Mouse (Mus musculus): ENCODE results near the gene Il1rap. TPM values are rescaled to one million over a fixed set of nuclear protein-coding genes. Genes with fewer than 3 reads are reported as not detected.

Gene Il1rap
- polyA plus RNA-seq, 1 experiment from 2014 or later: 8.1 TPM

- WGBS: 77% methylated on average over 6 of the region's 6 CpGs
- no peak overlapping the region for H3K4me2 ChIP-seq (replicated peaks)
- no peaks in the 10 kb centered on the region for H3K27me3 ChIP-seq (replicated peaks)
- H3K36me3 ChIP-seq: no peaks in the 10 kb centered on the region
- no peaks in the 10 kb centered on the region for H3K9me3 ChIP-seq
- H3K4me1 ChIP-seq: no peaks in the 10 kb centered on the region
- H3K4me3 ChIP-seq: no peak overlapping the region
- H3K27ac ChIP-seq: no peak overlapping the region
- ATAC-seq (ENCODE audit: low FRiP score, low read depth): no peak
- no peak overlapping the region for H3K9ac ChIP-seq
Measured at GRCm38 (mm10) chr16:26705658-26706371, 124.3 kb downstream of the Il1rap start.

GRCm38 (mm10) chr16:26706503-26706902 is 125.0 kb downstream of the Il1rap start:
- H3K27ac ChIP-seq: no peak overlapping the region
- 80% methylated on average over 2 of the region's 2 CpGs for WGBS
- H3K27me3 ChIP-seq (replicated peaks): no peaks in the 10 kb centered on the region
- no peaks in the 10 kb centered on the region for H3K9me3 ChIP-seq
- H3K4me1 ChIP-seq: no peaks in the 10 kb centered on the region
- no peak overlapping the region for H3K9ac ChIP-seq
- no peaks in the 10 kb centered on the region for H3K36me3 ChIP-seq
- no peak overlapping the region for H3K4me2 ChIP-seq (replicated peaks)
- H3K4me3 ChIP-seq: no peak overlapping the region
- no peak for ATAC-seq (ENCODE audit: low FRiP score, low read depth)

- H3K4me1 ChIP-seq: no peaks in the 10 kb centered on the region
- H3K9me3 ChIP-seq: no peaks in the 10 kb centered on the region
- no peak overlapping the region for H3K27ac ChIP-seq
- no peak overlapping the region for H3K4me2 ChIP-seq (replicated peaks)
- WGBS: 84% methylated on average over 3 of the region's 3 CpGs
- H3K4me3 ChIP-seq: no peak overlapping the region
- no peaks in the 10 kb centered on the region for H3K36me3 ChIP-seq
- no peak for ATAC-seq (ENCODE audit: low FRiP score, low read depth)
- H3K27me3 ChIP-seq (replicated peaks): no peaks in the 10 kb centered on the region
- H3K9ac ChIP-seq: no peak overlapping the region
Measured at GRCm38 (mm10) chr16:26710922-26711321, 129.4 kb downstream of the Il1rap start.

GRCm38 (mm10) chr16:26713538-26714316 is 132.2 kb downstream of the Il1rap start:
- Histone ChIP-seq H3K27ac (no peak overlapping the region), H3K9ac (no peak overlapping the region), H3K4me3 (no peak overlapping the region), H3K27me3 (replicated peaks) (no peaks in the 10 kb centered on the region), H3K9me3 (no peaks in the 10 kb centered on the region), H3K36me3 (no peaks in the 10 kb centered on the region), H3K4me1 (no peaks in the 10 kb centered on the region), H3K4me2 (replicated peaks) (no peak overlapping the region)
- ATAC-seq (ENCODE audit: low FRiP score, low read depth): no peak
- 88% methylated on average over 5 of the region's 5 CpGs for WGBS

- ATAC-seq (ENCODE audit: low FRiP score, low read depth): no peak
- WGBS: 84% methylated on average over 11 of the region's 11 CpGs
- H3K4me3 ChIP-seq: no peak overlapping the region
- H3K9me3 ChIP-seq: no peaks in the 10 kb centered on the region
- no peaks in the 10 kb centered on the region for H3K36me3 ChIP-seq
- no peak overlapping the region for H3K4me2 ChIP-seq (replicated peaks)
- no peaks in the 10 kb centered on the region for H3K4me1 ChIP-seq
- H3K9ac ChIP-seq: no peak overlapping the region
- H3K27me3 ChIP-seq (replicated peaks): no peaks in the 10 kb centered on the region
- no peak overlapping the region for H3K27ac ChIP-seq
Measured at GRCm38 (mm10) chr16:26722464-26722863, 141.0 kb downstream of the Il1rap start.

GRCm38 (mm10) chr16:26723952-26724747 is 142.6 kb downstream of the Il1rap start:
- Histone ChIP-seq H3K4me2 (replicated peaks) (no peak overlapping the region), H3K4me1 (no peaks in the 10 kb centered on the region), H3K9me3 (no peaks in the 10 kb centered on the region), H3K4me3 (no peak overlapping the region), H3K9ac (no peak overlapping the region), H3K27me3 (replicated peaks) (no peaks in the 10 kb centered on the region), H3K36me3 (no peaks in the 10 kb centered on the region), H3K27ac (no peak overlapping the region)
- ATAC-seq (ENCODE audit: low FRiP score, low read depth): no peak
- WGBS: 76% methylated on average over 5 of the region's 5 CpGs

- no peak for ATAC-seq (ENCODE audit: low FRiP score, low read depth)
- no peaks in the 10 kb centered on the region for H3K27me3 ChIP-seq (replicated peaks)
- H3K4me1 ChIP-seq: no peaks in the 10 kb centered on the region
- WGBS: 76% methylated on average over 3 of the region's 3 CpGs
- no peaks in the 10 kb centered on the region for H3K9me3 ChIP-seq
- no peak overlapping the region for H3K4me3 ChIP-seq
- H3K4me2 ChIP-seq (replicated peaks): no peak overlapping the region
- no peak overlapping the region for H3K27ac ChIP-seq
- H3K36me3 ChIP-seq: no peaks in the 10 kb centered on the region
- no peak overlapping the region for H3K9ac ChIP-seq
Measured at GRCm38 (mm10) chr16:26728139-26728538, 146.6 kb downstream of the Il1rap start.

- no peak overlapping the region for H3K9ac ChIP-seq
- ATAC-seq (ENCODE audit: low FRiP score, low read depth): no peak
- H3K27me3 ChIP-seq (replicated peaks): no peaks in the 10 kb centered on the region
- 81% methylated on average over 1 of the region's 1 CpGs for WGBS
- H3K4me3 ChIP-seq: no peak overlapping the region
- no peaks in the 10 kb centered on the region for H3K4me1 ChIP-seq
- no peak overlapping the region for H3K4me2 ChIP-seq (replicated peaks)
- H3K27ac ChIP-seq: no peak overlapping the region
- H3K9me3 ChIP-seq: no peaks in the 10 kb centered on the region
- H3K36me3 ChIP-seq: no peaks in the 10 kb centered on the region
Measured at GRCm38 (mm10) chr16:26730941-26731340, 149.4 kb downstream of the Il1rap start.

GRCm38 (mm10) chr16:26732566-26732965 is 151.1 kb downstream of the Il1rap start:
- no peak overlapping the region for H3K4me2 ChIP-seq (replicated peaks)
- no peak overlapping the region for H3K27ac ChIP-seq
- H3K4me3 ChIP-seq: no peak overlapping the region
- no peak overlapping the region for H3K9ac ChIP-seq
- no peaks in the 10 kb centered on the region for H3K4me1 ChIP-seq
- ATAC-seq (ENCODE audit: low FRiP score, low read depth): no peak
- H3K27me3 ChIP-seq (replicated peaks): no peaks in the 10 kb centered on the region
- WGBS: 59% methylated on average over 3 of the region's 3 CpGs
- H3K36me3 ChIP-seq: no peaks in the 10 kb centered on the region
- H3K9me3 ChIP-seq: no peaks in the 10 kb centered on the region

- Histone ChIP-seq H3K27ac (no peak overlapping the region), H3K27me3 (replicated peaks) (no peaks in the 10 kb centered on the region), H3K9ac (no peak overlapping the region), H3K4me1 (no peaks in the 10 kb centered on the region), H3K4me3 (no peak overlapping the region), H3K4me2 (replicated peaks) (no peak overlapping the region), H3K36me3 (no peaks in the 10 kb centered on the region), H3K9me3 (no peaks in the 10 kb centered on the region)
- no peak for ATAC-seq (ENCODE audit: low FRiP score, low read depth)
- 88% methylated on average over 5 of the region's 5 CpGs for WGBS
Measured at GRCm38 (mm10) chr16:26755381-26756155, 174.1 kb downstream of the Il1rap start.

- Histone ChIP-seq H3K27me3 (replicated peaks) (no peaks in the 10 kb centered on the region), H3K4me1 (no peaks in the 10 kb centered on the region), H3K9me3 (no peaks in the 10 kb centered on the region), H3K9ac (no peak overlapping the region), H3K27ac (no peak overlapping the region), H3K36me3 (no peaks in the 10 kb centered on the region), H3K4me3 (no peak overlapping the region), H3K4me2 (replicated peaks) (no peak overlapping the region)
- ATAC-seq (ENCODE audit: low FRiP score, low read depth): no peak
- 82% methylated on average over 2 of the region's 2 CpGs for WGBS
Measured at GRCm38 (mm10) chr16:26775976-26776375, 194.5 kb downstream of the Il1rap start.

- Histone ChIP-seq H3K27me3 (replicated peaks) (no peaks in the 10 kb centered on the region), H3K36me3 (no peaks in the 10 kb centered on the region), H3K9me3 (no peaks in the 10 kb centered on the region), H3K27ac (no peak overlapping the region), H3K4me1 (no peaks in the 10 kb centered on the region), H3K4me3 (no peak overlapping the region), H3K4me2 (replicated peaks) (no peak overlapping the region), H3K9ac (no peak overlapping the region)
- no peak for ATAC-seq (ENCODE audit: low FRiP score, low read depth)
- WGBS: 8% methylated on average over 1 of the region's 1 CpGs
Measured at GRCm38 (mm10) chr16:26777132-26777531, 195.6 kb downstream of the Il1rap start.
